Mouse (Mus musculus): ENCODE measurements around the gene Palb2. TPM values are rescaled to one million over a fixed set of nuclear protein-coding genes. Genes with fewer than 3 reads are reported as not detected.

The Palb2 gene
- 5.9 and 10.7 TPM in 2 replicates for polyA plus RNA-seq (2011; ENCODE audit: insufficient read depth, insufficient read length, low replicate concordance, missing spikeins)

- peak; percentile 79 for TF ChIP-seq POLR2A (IDR thresholded peaks at IDR 0.05; ENCODE audit: borderline replicate concordance, control insufficient read depth, low read depth, low read length)
- TF ChIP-seq CTCF (IDR thresholded peaks at IDR 0.05; ENCODE audit: control insufficient read depth, insufficient read depth, low read length), result no peak; the same call in 1 of the 2 replicates
- Histone ChIP-seq H3K27ac (ENCODE audit: control insufficient read depth, insufficient read depth, low read depth, low read length, poor library complexity) (peak within 1 kb of the TSS; percentile 70), H3K4me3 (replicated peaks; ENCODE audit: control insufficient read depth, low read depth, low read length) (peak within 1 kb of the TSS; percentile 98), H3K4me1 (ENCODE audit: control insufficient read depth, insufficient read depth, low read length) (no peaks in the 10 kb centered on the region; the same call in 1 of the 2 replicates)
- WGBS, result under 1% methylated on average over 54 of the region's 54 CpGs
Observed at GRCm38 (mm10) chr7:122132497-122133337, at the start of gene Palb2, which contains the start of gene Dctn5. Gene Palb2 (minus strand): TSS chr7:122132985. Gene Dctn5 (plus strand): TSS chr7:122133041.

GRCm38 (mm10) chr7:122180720-122181119, 47.9 kb upstream of the Palb2 start:
- Histone ChIP-seq H3K4me1 (ENCODE audit: control insufficient read depth, insufficient read depth, low read length) (no peaks in the 10 kb centered on the region), H3K4me3 (replicated peaks; ENCODE audit: control insufficient read depth, low read depth, low read length) (no peak overlapping the region), H3K27ac (ENCODE audit: control insufficient read depth, insufficient read depth, low read depth, low read length, poor library complexity) (no peak overlapping the region)
- 89% methylated on average over 7 of the region's 7 CpGs for WGBS
- TF ChIP-seq CTCF (IDR thresholded peaks at IDR 0.05; ENCODE audit: control insufficient read depth, insufficient read depth, low read length) (no peak), POLR2A (IDR thresholded peaks at IDR 0.05; ENCODE audit: borderline replicate concordance, control insufficient read depth, low read depth, low read length) (no peak)

- 39% methylated on average over 10 of the region's 10 CpGs for WGBS
- TF ChIP-seq CTCF (IDR thresholded peaks at IDR 0.05; ENCODE audit: control insufficient read depth, insufficient read depth, low read length), result no peak
- TF ChIP-seq POLR2A (IDR thresholded peaks at IDR 0.05; ENCODE audit: borderline replicate concordance, control insufficient read depth, low read depth, low read length), result no peak
- no peak overlapping the region for H3K27ac ChIP-seq (ENCODE audit: control insufficient read depth, insufficient read depth, low read depth, low read length, poor library complexity)
- no peaks in the 10 kb centered on the region for H3K4me1 ChIP-seq (ENCODE audit: control insufficient read depth, insufficient read depth, low read length)
- no peak overlapping the region for H3K4me3 ChIP-seq (replicated peaks; ENCODE audit: control insufficient read depth, low read depth, low read length)
Observed at GRCm38 (mm10) chr7:122171613-122172012, 38.8 kb upstream of the Palb2 start.

- Histone ChIP-seq H3K27ac (ENCODE audit: control insufficient read depth, insufficient read depth, low read depth, low read length, poor library complexity) (no peak overlapping the region), H3K4me3 (replicated peaks; ENCODE audit: control insufficient read depth, low read depth, low read length) (no peak overlapping the region), H3K4me1 (ENCODE audit: control insufficient read depth, insufficient read depth, low read length) (no peaks in the 10 kb centered on the region)
- TF ChIP-seq POLR2A (IDR thresholded peaks at IDR 0.05; ENCODE audit: borderline replicate concordance, control insufficient read depth, low read depth, low read length) (no peak), CTCF (IDR thresholded peaks at IDR 0.05; ENCODE audit: control insufficient read depth, insufficient read depth, low read length) (no peak)
- 94% methylated on average over 6 of the region's 6 CpGs for WGBS
Observed at GRCm38 (mm10) chr7:122170705-122171104, 37.9 kb upstream of the Palb2 start.

GRCm38 (mm10) chr7:122167203-122167602, 34.4 kb upstream of the Palb2 start:
- 95% methylated on average over 7 of the region's 7 CpGs for WGBS
- Histone ChIP-seq H3K27ac (ENCODE audit: control insufficient read depth, insufficient read depth, low read depth, low read length, poor library complexity) (no peak overlapping the region), H3K4me1 (ENCODE audit: control insufficient read depth, insufficient read depth, low read length) (no peaks in the 10 kb centered on the region), H3K4me3 (replicated peaks; ENCODE audit: control insufficient read depth, low read depth, low read length) (no peak overlapping the region)
- TF ChIP-seq POLR2A (IDR thresholded peaks at IDR 0.05; ENCODE audit: borderline replicate concordance, control insufficient read depth, low read depth, low read length) (no peak), CTCF (IDR thresholded peaks at IDR 0.05; ENCODE audit: control insufficient read depth, insufficient read depth, low read length) (no peak)

- Histone ChIP-seq H3K4me1 (ENCODE audit: control insufficient read depth, insufficient read depth, low read length) (no peaks in the 10 kb centered on the region; the same call in 1 of the 2 replicates), H3K27ac (ENCODE audit: control insufficient read depth, insufficient read depth, low read depth, low read length, poor library complexity) (no peak overlapping the region), H3K4me3 (replicated peaks; ENCODE audit: control insufficient read depth, low read depth, low read length) (no peak overlapping the region)
- TF ChIP-seq CTCF (IDR thresholded peaks at IDR 0.05; ENCODE audit: control insufficient read depth, insufficient read depth, low read length) (no peak), POLR2A (IDR thresholded peaks at IDR 0.05; ENCODE audit: borderline replicate concordance, control insufficient read depth, low read depth, low read length) (no peak)
- WGBS, result 92% methylated on average over 8 of the region's 8 CpGs
Observed at GRCm38 (mm10) chr7:122163766-122164165, 31.0 kb upstream of the Palb2 start.

- Histone ChIP-seq H3K4me1 (ENCODE audit: control insufficient read depth, insufficient read depth, low read length) (peaks cover 2% of the 10 kb centered on the region; the same call in 1 of the 2 replicates), H3K27ac (ENCODE audit: control insufficient read depth, insufficient read depth, low read depth, low read length, poor library complexity) (peak overlapping the region; percentile 27; the same call in 1 of the 2 replicates), H3K4me3 (replicated peaks; ENCODE audit: control insufficient read depth, low read depth, low read length) (peak overlapping the region; percentile 91)
- no peak for TF ChIP-seq CTCF (IDR thresholded peaks at IDR 0.05; ENCODE audit: control insufficient read depth, insufficient read depth, low read length)
- no peak for TF ChIP-seq POLR2A (IDR thresholded peaks at IDR 0.05; ENCODE audit: borderline replicate concordance, control insufficient read depth, low read depth, low read length)
- WGBS, result 2% methylated on average over 12 of the region's 12 CpGs
Observed at GRCm38 (mm10) chr7:122160037-122160436, 27.3 kb upstream of the Palb2 start.
